Mouse (Mus musculus): ENCODE data around the gene Tmem268.

DNA sequence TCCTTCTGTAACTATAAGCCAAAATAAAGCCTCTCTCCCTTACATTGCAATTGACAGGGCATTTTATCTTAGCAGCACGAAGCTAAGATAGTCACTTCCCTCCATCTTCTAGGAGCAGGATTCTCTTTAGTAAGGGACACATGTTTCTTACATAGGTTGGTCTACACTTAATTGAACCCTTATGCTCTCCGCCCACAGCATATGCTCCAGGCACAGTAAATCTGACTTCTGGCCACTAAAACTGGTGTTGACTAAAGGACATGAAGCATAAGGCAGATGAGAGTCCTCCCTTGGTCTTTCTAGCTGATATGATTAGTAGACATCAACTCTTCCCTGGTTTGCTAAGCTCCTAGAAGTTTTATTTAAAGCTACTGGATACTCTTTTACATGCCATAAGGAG lies 45.7 kb upstream of the Tmem268 start:
- TF ChIP-seq CTCF (IDR thresholded peaks at IDR 0.05; ENCODE audit: extremely low read depth, insufficient read depth, insufficient read length, insufficient replicate concordance) (no peak), POLR2A (IDR thresholded peaks at IDR 0.05; ENCODE audit: low read depth, low read length) (no peak)
